Mouse (Mus musculus) B cell, adult (primary cell): ENCODE results near the gene Lce1j. TPM values are rescaled to one million over a fixed set of nuclear protein-coding genes. Genes with fewer than 3 reads are reported as not detected.

ENCODE experiments used
- total RNA-seq: library from RNA; stranded (reverse); gene quantifications from 4 replicates; pipeline ENCODE4 v1.2.4, GENCODE M21; 2023; ENCODE audit not compliant: inconsistent age

The Lce1j gene
- not detected in 4 replicates for total RNA-seq

GRCm38 (mm10) chr3:92790414-92790813 lies at the start of gene Lce1j:
TSS of gene Lce1j (minus strand) at chr3:92790514.

GRCm38 (mm10) chr3:92827108-92827507 lies 36.8 kb upstream of the Lce1j start, which contains the start of gene Kprp:
TSS of gene Kprp (minus strand) at chr3:92827247.

GRCm38 (mm10) chr3:92807791-92808190 lies 17.5 kb upstream of the Lce1j start, which contains the start of gene Lce1k:
TSS of gene Lce1k (minus strand) at chr3:92807891.

GRCm38 (mm10) chr3:92778799-92779198 lies 11.5 kb downstream of the Lce1j start, which contains the start of gene Lce1i:
TSS of gene Lce1i (minus strand) at chr3:92778899.

GRCm38 (mm10) chr3:92764965-92765364 lies 25.3 kb downstream of the Lce1j start, which contains the start of gene Lce1h:
TSS of gene Lce1h (minus strand) at chr3:92765065.

GRCm38 (mm10) chr3:92752238-92752637 lies 38.1 kb downstream of the Lce1j start, which contains the start of gene Lce1g:
TSS of gene Lce1g (minus strand) at chr3:92752338.

GRCm38 (mm10) chr3:92738996-92739395 lies 51.3 kb downstream of the Lce1j start, which contains the start of gene Gm38119:
TSS of gene Gm38119 (minus strand) at chr3:92739096.

Other genes starting within 250 kb of the Lce1j start
- not detected in 4 replicates for gene Ivl, start 216.8 kb downstream of the Lce1j start, total RNA-seq
- not detected in 4 replicates for gene Smcp, start 201.5 kb downstream of the Lce1j start, total RNA-seq
- gene 2210017I01Rik, start 183.0 kb downstream of the Lce1j start, total RNA-seq = not detected in 4 replicates
- gene Lce6a, start 168.9 kb downstream of the Lce1j start, total RNA-seq = not detected in 4 replicates
- gene Lce1a1, start 142.2 kb downstream of the Lce1j start, total RNA-seq = not detected in 4 replicates
- not detected in 4 replicates for gene Lce1b, start 133.6 kb downstream of the Lce1j start, total RNA-seq
- not detected in 4 replicates for gene Lce1a2, start 120.2 kb downstream of the Lce1j start, total RNA-seq
- gene Lce1c, start 111.3 kb downstream of the Lce1j start, total RNA-seq = not detected in 4 replicates
- gene Lce1d, start 103.3 kb downstream of the Lce1j start, total RNA-seq = not detected in 4 replicates
- gene Lce1e, start 81.4 kb downstream of the Lce1j start, total RNA-seq = not detected in 4 replicates
- gene Lce1f, start 70.2 kb downstream of the Lce1j start, total RNA-seq = not detected in 4 replicates
- not detected in 4 replicates for gene Gm38119, start 51.4 kb downstream of the Lce1j start, total RNA-seq
- not detected in 4 replicates for gene Lce1g, start 38.2 kb downstream of the Lce1j start, total RNA-seq
- not detected in 4 replicates for gene Lce1h, start 25.4 kb downstream of the Lce1j start, total RNA-seq
- not detected in 4 replicates for gene Lce1i, start 11.6 kb downstream of the Lce1j start, total RNA-seq
- not detected in 4 replicates for gene Lce1k, start 17.4 kb upstream of the Lce1j start, total RNA-seq
- not detected in 4 replicates for gene Kprp, start 36.7 kb upstream of the Lce1j start, total RNA-seq
- gene Lce1l, start 60.8 kb upstream of the Lce1j start, total RNA-seq = not detected in 4 replicates
- not detected in 4 replicates for gene 2310050C09Rik, start 79.7 kb upstream of the Lce1j start, total RNA-seq
- gene Lce3a, start 135.7 kb upstream of the Lce1j start, total RNA-seq = not detected in 4 replicates
- not detected in 4 replicates for gene Lce3b, start 142.5 kb upstream of the Lce1j start, total RNA-seq
- gene Lce3c, start 154.0 kb upstream of the Lce1j start, total RNA-seq = not detected in 4 replicates
- not detected in 4 replicates for gene Lce3d, start 166.9 kb upstream of the Lce1j start, total RNA-seq
- not detected in 4 replicates for gene Lce3e, start 176.5 kb upstream of the Lce1j start, total RNA-seq
- gene Lce3f, start 201.7 kb upstream of the Lce1j start, total RNA-seq = not detected in 4 replicates
- not detected in 4 replicates for gene Crct1, start 225.2 kb upstream of the Lce1j start, total RNA-seq
- not detected in 4 replicates for gene Lce1m, start 228.5 kb upstream of the Lce1j start, total RNA-seq